Mouse (Mus musculus): ENCODE data around the gene Cemip2. TPM values are rescaled to one million over a fixed set of nuclear protein-coding genes. Genes with fewer than 3 reads are reported as not detected.

Gene Cemip2
- polyA plus RNA-seq (2015; fragmentation: Illumina TruSeq; extraction: RNeasy Lipid Tissue Mini Kit (QIAGEN cat#74804); ENCODE audit: insufficient read depth, low replicate concordance): 7.2 TPM

GRCm38 (mm10) chr19:21778147-21778917 lies at the start of gene Cemip2:
Cemip2 (plus strand) TSS chr19:21778342.

Other genes starting within 250 kb of the Cemip2 start
- 119 TPM for gene 1110059E24Rik, start 125.4 kb upstream of the Cemip2 start, polyA plus RNA-seq (2015; fragmentation: Illumina TruSeq; extraction: RNeasy Lipid Tissue Mini Kit (QIAGEN cat#74804); ENCODE audit: insufficient read depth, low replicate concordance)
- 104 TPM for gene Abhd17b, start 125.2 kb upstream of the Cemip2 start, polyA plus RNA-seq (2015; fragmentation: Illumina TruSeq; extraction: RNeasy Lipid Tissue Mini Kit (QIAGEN cat#74804); ENCODE audit: insufficient read depth, low replicate concordance)

All from spleen, adult 10 weeks (tissue).